Mouse (Mus musculus): ENCODE data around the gene Olfr503.
"Not testable (repeated sequence)": the region's sequence is repeated elsewhere in the genome, so short reads cannot be mapped to it uniquely, and the experiment has no call there.

- TF ChIP-seq GATA1, TAL1 (IDR thresholded peaks at IDR 0.05; ENCODE audit: low read length): not testable (repeated sequence)
These were observed at the start of gene Olfr503 for GRCm38 (mm10) chr7:108544227-108544626.
